Mouse (Mus musculus): ENCODE measurements around the gene Zcchc9. TPM values are rescaled to one million over a fixed set of nuclear protein-coding genes. Genes with fewer than 3 reads are reported as not detected.

The Zcchc9 gene
- 10 to 100 TPM; 12.8 to 20.2 TPM for total RNA-seq (2021)

- intact Hi-C loops (cut with DNase I) = loop anchor here (5.0 kb wide), 1 partner anchor 530 kb away; no protein-coding TSS in a partner anchor
- peak; percentile 90 to 92 for DNase-seq (ENCODE audit: low spot score in 2 of 2)
Observed at GRCm38 (mm10) chr13:91807155-91807839, at the start of gene Zcchc9. Gene Zcchc9, minus strand, starts transcription at chr13:91807705.

GRCm38 (mm10) chr13:91854412-91854811 is 46.9 kb upstream of the Zcchc9 start:
- intact Hi-C loops (cut with DNase I) = no loop called here

GRCm38 (mm10) chr13:91827876-91828275 is 20.4 kb upstream of the Zcchc9 start:
- DNase-seq (ENCODE audit: low spot score in 2 of 2) = no peak
- intact Hi-C loops (cut with DNase I) = no loop called here

More at GRCm38 (mm10) chr13:91854412-91854811, 46.9 kb upstream of the Zcchc9 start:
- no peak for DNase-seq (ENCODE audit: low spot score in 2 of 2)

- intact Hi-C loops (cut with DNase I) = no loop called here
- no peak for DNase-seq (ENCODE audit: low spot score in 2 of 2)
Observed at GRCm38 (mm10) chr13:91826066-91826465, 18.6 kb upstream of the Zcchc9 start.

- no peak for DNase-seq (ENCODE audit: low spot score in 2 of 2)
- intact Hi-C loops (cut with DNase I) = no loop called here
Observed at GRCm38 (mm10) chr13:91824845-91825550, 17.5 kb upstream of the Zcchc9 start.

GRCm38 (mm10) chr13:91823735-91824134 is 16.2 kb upstream of the Zcchc9 start:
- intact Hi-C loops (cut with DNase I) = no loop called here
- no peak for DNase-seq (ENCODE audit: low spot score in 2 of 2)

- intact Hi-C loops (cut with DNase I) = no loop called here
Observed at GRCm38 (mm10) chr13:91814670-91815069, 7.2 kb upstream of the Zcchc9 start.

GRCm38 (mm10) chr13:91809476-91809875 is 2.0 kb upstream of the Zcchc9 start:
- no peak for DNase-seq (ENCODE audit: low spot score in 2 of 2)
- intact Hi-C loops (cut with DNase I) = loop anchor here (5.0 kb wide), 1 partner anchor 528 kb away; no protein-coding TSS in a partner anchor

More at GRCm38 (mm10) chr13:91814670-91815069, 7.2 kb upstream of the Zcchc9 start:
- no peak for DNase-seq (ENCODE audit: low spot score in 2 of 2)

- peak in 1 of 2 experiments; percentile 15 for DNase-seq (ENCODE audit: low spot score in 2 of 2)
- intact Hi-C loops (cut with DNase I) = loop anchor here (5.0 kb wide), 1 partner anchor 529 kb away; no protein-coding TSS in a partner anchor
Observed at GRCm38 (mm10) chr13:91807874-91808575, 520 bp upstream of the Zcchc9 start.

GRCm38 (mm10) chr13:91801726-91802125 is 5.8 kb downstream of the Zcchc9 start:
- no peak for DNase-seq (ENCODE audit: low spot score in 2 of 2)
- intact Hi-C loops (cut with DNase I) = no loop called here

- no peak for DNase-seq (ENCODE audit: low spot score in 2 of 2)
- intact Hi-C loops (cut with DNase I) = no loop called here
Observed at GRCm38 (mm10) chr13:91797442-91797841, 10.1 kb downstream of the Zcchc9 start.

GRCm38 (mm10) chr13:91796916-91797315 is 10.6 kb downstream of the Zcchc9 start:
- intact Hi-C loops (cut with DNase I) = no loop called here
- DNase-seq (ENCODE audit: low spot score in 2 of 2) = no peak

GRCm38 (mm10) chr13:91796003-91796402 is 11.5 kb downstream of the Zcchc9 start:
- intact Hi-C loops (cut with DNase I) = no loop called here
- DNase-seq (ENCODE audit: low spot score in 2 of 2) = no peak

- no peak for DNase-seq (ENCODE audit: low spot score in 2 of 2)
- intact Hi-C loops (cut with DNase I) = no loop called here
Observed at GRCm38 (mm10) chr13:91795593-91795992, 11.9 kb downstream of the Zcchc9 start.

- DNase-seq (ENCODE audit: low spot score in 2 of 2) = no peak
- intact Hi-C loops (cut with DNase I) = no loop called here
Observed at GRCm38 (mm10) chr13:91794926-91795436, 12.5 kb downstream of the Zcchc9 start.

GRCm38 (mm10) chr13:91792035-91792434 is 15.5 kb downstream of the Zcchc9 start:
- DNase-seq (ENCODE audit: low spot score in 2 of 2) = no peak
- intact Hi-C loops (cut with DNase I) = no loop called here

GRCm38 (mm10) chr13:91779892-91780291 is 27.6 kb downstream of the Zcchc9 start:
- DNase-seq (ENCODE audit: low spot score in 2 of 2) = no peak
- intact Hi-C loops (cut with DNase I) = no loop called here

- no peak for DNase-seq (ENCODE audit: low spot score in 2 of 2)
Observed at GRCm38 (mm10) chr13:91778092-91778491, 29.4 kb downstream of the Zcchc9 start.

GRCm38 (mm10) chr13:91768683-91769651 is 38.5 kb downstream of the Zcchc9 start:
- intact Hi-C loops (cut with DNase I) = no loop called here
- DNase-seq (ENCODE audit: low spot score in 2 of 2) = no peak

More at GRCm38 (mm10) chr13:91778092-91778491, 29.4 kb downstream of the Zcchc9 start:
- intact Hi-C loops (cut with DNase I) = no loop called here

All from left cerebral cortex, postnatal 36 days (tissue).